Mouse (Mus musculus) midbrain, embryonic 15.5 days (tissue): ENCODE data around the gene Rab31. TPM values are rescaled to one million over a fixed set of nuclear protein-coding genes. Genes with fewer than 3 reads are reported as not detected.

ENCODE experiments used
- ATAC-seq: fragments of 200-750 bp; cut with Nextera tagmentation; replicated peaks from 2 replicates; pipeline ENCODE4 v1.8.0; 2017; ENCODE audit warnings: moderate TSS enrichment
- H3K27ac ChIP-seq: fragments of 300-500 bp; sonication (generic); 2 replicates; pipeline ENCODE4 v1.5.1; 2015; ENCODE audit warnings: mild to moderate bottlenecking, inconsistent platforms
- H3K27me3 ChIP-seq: fragments of 300-500 bp; sonication (generic); replicated peaks from 2 replicates; pipeline ENCODE4 v1.6.1; 2015; ENCODE audit warnings: inconsistent platforms
- H3K36me3 ChIP-seq: fragments of 300-500 bp; sonication (generic); replicated peaks from 2 replicates; pipeline ENCODE4 v1.6.1; 2015; ENCODE audit warnings: inconsistent platforms
- H3K4me1 ChIP-seq: fragments of 300-500 bp; sonication (generic); 2 replicates; pipeline ENCODE4 v1.6.1; 2015; ENCODE audit warnings: inconsistent platforms
- H3K4me2 ChIP-seq: fragments of 300-500 bp; sonication (generic); 2 replicates; pipeline ENCODE4 v1.6.1; 2015; ENCODE audit warnings: inconsistent platforms, mild to moderate bottlenecking, moderate library complexity
- H3K4me3 ChIP-seq: fragments of 300-500 bp; sonication (generic); 2 replicates; pipeline ENCODE4 v1.5.1; 2015; ENCODE audit warnings: mild to moderate bottlenecking, inconsistent platforms
- H3K9ac ChIP-seq: fragments of 300-500 bp; sonication (generic); 2 replicates; pipeline ENCODE4 v1.6.1; 2015; ENCODE audit warnings: mild to moderate bottlenecking, inconsistent platforms
- H3K9me3 ChIP-seq: fragments of 300-500 bp; sonication (generic); 2 replicates; pipeline ENCODE4 v1.6.1; 2016; ENCODE audit warnings: inconsistent platforms
- WGBS: fragments of 180-500 bp; shearing (Covaris S2); methylation state at CpG from one replicate; pipeline ENCODE4 v1.1.7; 2015; ENCODE audit warnings: mixed read lengths; 5-methylcytosine and 5-hydroxymethylcytosine counted together
- polyA plus RNA-seq: library from polyadenylated mRNA; unstranded; fragments of >200 nt; fragmentation: Nextera tagmentation; extraction: Ambion mirVana; gene quantifications from 2 replicates; pipeline ENCODE4 v1.2.1, GENCODE M21; 2015

The Rab31 gene
- polyA plus RNA-seq, 1 experiment from 2014 or later = 76.6 TPM

DNA sequence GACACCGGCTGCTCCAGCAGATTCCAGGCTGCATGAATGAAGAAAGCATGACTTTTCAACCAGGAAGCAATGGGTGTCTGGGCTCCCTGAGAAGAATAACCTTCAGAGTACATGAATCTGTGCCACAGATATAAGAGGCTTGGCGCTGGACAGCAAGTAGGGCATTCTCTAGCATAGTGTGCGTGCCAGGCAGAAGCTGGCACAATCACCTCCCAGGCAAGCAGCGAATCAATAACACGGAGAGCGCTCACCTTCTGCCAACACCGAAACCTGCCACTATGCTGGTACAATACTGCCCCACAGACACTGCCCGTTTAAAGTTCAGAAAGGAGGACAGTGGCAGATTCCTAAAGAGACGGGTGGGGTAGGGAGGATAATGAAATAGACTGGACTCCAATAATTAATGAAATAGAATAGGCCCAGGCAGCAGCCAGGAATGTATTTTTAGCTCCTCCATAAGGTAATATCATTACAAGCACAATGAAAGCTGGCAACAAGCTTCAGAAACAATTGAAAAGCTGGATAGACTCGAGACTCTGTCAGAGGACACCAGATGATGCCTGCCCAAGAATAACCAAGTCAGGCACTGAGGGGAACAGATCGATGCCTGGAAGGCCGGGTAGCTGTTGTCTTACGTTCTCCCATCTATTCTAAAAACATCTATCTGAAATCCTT, 59.6 kb downstream of the Rab31 start:
- H3K27ac ChIP-seq = no peak overlapping the region
- H3K4me3 ChIP-seq = no peak overlapping the region
- H3K4me2 ChIP-seq = no peak overlapping the region
- H3K27me3 ChIP-seq = no peaks in the 10 kb centered on the region
- peaks cover 8% of the 10 kb centered on the region; the same call in 1 of the 2 replicates for H3K36me3 ChIP-seq
- H3K4me1 ChIP-seq = no peaks in the 10 kb centered on the region
- 91% methylated on average over 13 of the region's 13 CpGs for WGBS
- H3K9ac ChIP-seq = no peak overlapping the region
- no peak for ATAC-seq
- peaks cover 8% of the 10 kb centered on the region; the same call in 1 of the 2 replicates for H3K9me3 ChIP-seq

DNA sequence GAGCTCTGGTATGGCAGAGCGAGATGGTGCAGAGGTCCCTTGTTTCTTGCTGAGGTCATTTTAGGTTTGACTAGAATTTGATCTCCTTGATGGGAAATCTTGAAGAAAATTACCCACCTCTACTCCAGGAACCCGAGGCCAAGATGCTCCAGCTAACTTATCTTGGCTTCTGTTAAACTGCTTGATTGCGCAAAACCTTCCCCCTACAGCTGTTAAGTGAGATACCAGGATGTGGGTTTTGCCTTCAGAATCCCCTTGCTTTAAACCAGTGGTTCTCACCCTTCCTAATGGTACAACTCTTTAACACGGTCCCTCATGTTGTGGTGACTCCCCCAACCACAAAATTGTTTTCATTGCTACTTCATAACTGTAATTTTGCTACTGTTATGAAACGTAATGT, 60.8 kb downstream of the Rab31 start:
- no peak overlapping the region for H3K9ac ChIP-seq
- no peak overlapping the region for H3K27ac ChIP-seq
- peaks cover 8% of the 10 kb centered on the region; the same call in 1 of the 2 replicates for H3K9me3 ChIP-seq
- 98% methylated on average over 5 of the region's 5 CpGs for WGBS
- peaks cover 8% of the 10 kb centered on the region; the same call in 1 of the 2 replicates for H3K36me3 ChIP-seq
- H3K27me3 ChIP-seq = no peaks in the 10 kb centered on the region
- no peak for ATAC-seq
- no peak overlapping the region for H3K4me3 ChIP-seq
- H3K4me1 ChIP-seq = no peaks in the 10 kb centered on the region
- H3K4me2 ChIP-seq = no peak overlapping the region

- Histone ChIP-seq H3K9me3 (peaks cover 8% of the 10 kb centered on the region; the same call in 1 of the 2 replicates), H3K4me1 (no peaks in the 10 kb centered on the region), H3K4me2 (no peak overlapping the region), H3K36me3 (peaks cover 8% of the 10 kb centered on the region; the same call in 1 of the 2 replicates), H3K9ac (no peak overlapping the region), H3K27ac (no peak overlapping the region), H3K4me3 (no peak overlapping the region), H3K27me3 (no peaks in the 10 kb centered on the region)
- WGBS = 97% methylated on average over 11 of the region's 11 CpGs
- ATAC-seq = no peak
Observed at GRCm38 (mm10) chr17:65710576-65710975, 62.0 kb downstream of the Rab31 start.

GRCm38 (mm10) chr17:65706220-65706619, 66.3 kb downstream of the Rab31 start:
- no peak overlapping the region for H3K27ac ChIP-seq
- H3K27me3 ChIP-seq = no peaks in the 10 kb centered on the region
- 0 out of 2 replicates have a peak, but pooled peaks cover 8% of the 10 kb centered on the region for H3K4me1 ChIP-seq
- H3K9ac ChIP-seq = no peak overlapping the region
- no peak for ATAC-seq
- H3K4me3 ChIP-seq = no peak overlapping the region
- H3K36me3 ChIP-seq = 0 out of 2 replicates have a peak, but pooled peaks cover 2% of the 10 kb centered on the region
- H3K4me2 ChIP-seq = no peak overlapping the region
- WGBS = 84% methylated on average over 5 of the region's 5 CpGs
- H3K9me3 ChIP-seq = 0 out of 2 replicates have a peak, but pooled peaks cover 1% of the 10 kb centered on the region

- 86% methylated on average over 13 of the region's 13 CpGs for WGBS
- Histone ChIP-seq H3K4me2 (no peak overlapping the region), H3K9me3 (no peaks in the 10 kb centered on the region), H3K4me1 (peaks cover 20% of the 10 kb centered on the region), H3K36me3 (no peaks in the 10 kb centered on the region), H3K27ac (no peak overlapping the region), H3K4me3 (no peak overlapping the region), H3K9ac (no peak overlapping the region), H3K27me3 (no peaks in the 10 kb centered on the region)
- no peak for ATAC-seq
Observed at GRCm38 (mm10) chr17:65703527-65704391, 68.8 kb downstream of the Rab31 start.

- no peak overlapping the region for H3K4me3 ChIP-seq
- no peak overlapping the region for H3K4me2 ChIP-seq
- peak overlapping the region; percentile 77 for H3K27ac ChIP-seq
- peak; percentile 57 for ATAC-seq
- 42% methylated on average over 13 of the region's 13 CpGs for whole genome bisulfite sequencing
- H3K36me3 ChIP-seq = no peaks in the 10 kb centered on the region
- H3K27me3 ChIP-seq = no peaks in the 10 kb centered on the region
- no peaks in the 10 kb centered on the region for H3K9me3 ChIP-seq
- H3K9ac ChIP-seq = no peak overlapping the region; the same call in 1 of the 2 replicates
- H3K4me1 ChIP-seq = peaks cover 20% of the 10 kb centered on the region
Observed at GRCm38 (mm10) chr17:65701797-65702566, 70.6 kb downstream of the Rab31 start.

GRCm38 (mm10) chr17:65701356-65701755, 71.2 kb downstream of the Rab31 start:
- ATAC-seq = no peak
- peak overlapping the region; percentile 77 for H3K27ac ChIP-seq
- peaks cover 20% of the 10 kb centered on the region for H3K4me1 ChIP-seq

GRCm38 (mm10) chr17:65700060-65700459, 72.5 kb downstream of the Rab31 start:
- Histone ChIP-seq H3K9ac (no peak overlapping the region), H3K36me3 (no peaks in the 10 kb centered on the region), H3K4me3 (no peak overlapping the region), H3K27me3 (no peaks in the 10 kb centered on the region), H3K9me3 (no peaks in the 10 kb centered on the region), H3K4me2 (no peak overlapping the region), H3K4me1 (peaks cover 20% of the 10 kb centered on the region), H3K27ac (peak overlapping the region; percentile 77)
- WGBS = 23% methylated on average over 4 of the region's 4 CpGs
- peak; percentile 73 for ATAC-seq

More at GRCm38 (mm10) chr17:65701356-65701755, 71.2 kb downstream of the Rab31 start:
- no peaks in the 10 kb centered on the region for H3K36me3 ChIP-seq
- H3K4me3 ChIP-seq = no peak overlapping the region
- no peaks in the 10 kb centered on the region for H3K27me3 ChIP-seq
- H3K9ac ChIP-seq = no peak overlapping the region
- H3K4me2 ChIP-seq = no peak overlapping the region
- 80% methylated on average over 8 of the region's 8 CpGs for WGBS
- no peaks in the 10 kb centered on the region for H3K9me3 ChIP-seq

GRCm38 (mm10) chr17:65697791-65698463, 74.6 kb downstream of the Rab31 start:
- 76% methylated on average over 12 of the region's 12 CpGs for WGBS
- Histone ChIP-seq H3K27ac (0 out of 2 replicates have a peak overlapping the region, but pooled peaks have one; percentile 7), H3K9me3 (no peaks in the 10 kb centered on the region), H3K4me2 (no peak overlapping the region), H3K36me3 (no peaks in the 10 kb centered on the region), H3K4me3 (no peak overlapping the region), H3K9ac (no peak overlapping the region), H3K27me3 (no peaks in the 10 kb centered on the region), H3K4me1 (peaks cover 20% of the 10 kb centered on the region)
- ATAC-seq = no peak

GRCm38 (mm10) chr17:65696939-65697338, 75.6 kb downstream of the Rab31 start:
- H3K4me3 ChIP-seq = no peak overlapping the region
- H3K4me1 ChIP-seq = peaks cover 15% of the 10 kb centered on the region

DNA sequence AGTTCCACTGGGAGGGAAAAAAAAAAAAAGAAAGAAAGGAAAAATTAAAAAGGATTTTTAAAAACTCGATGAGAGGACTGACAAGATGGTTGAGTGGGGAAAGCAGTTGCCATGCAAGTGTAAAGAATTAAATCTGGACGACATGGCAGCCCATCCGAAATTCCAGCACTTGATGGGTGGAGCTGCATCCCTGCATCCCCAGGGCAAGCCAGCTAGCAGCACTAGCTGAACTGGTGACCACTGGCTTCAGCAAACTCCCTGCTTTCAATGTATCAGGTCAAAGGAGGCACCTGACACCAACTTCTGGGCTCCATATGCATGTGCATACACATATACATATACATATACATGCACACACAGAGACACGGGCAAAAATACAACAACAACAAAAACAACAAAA, 80.3 kb downstream of the Rab31 start:
- ATAC-seq = no peak
- 80% methylated on average over 4 of the region's 4 CpGs for WGBS
- Histone ChIP-seq H3K27ac (no peak overlapping the region), H3K9ac (no peak overlapping the region), H3K27me3 (no peaks in the 10 kb centered on the region), H3K4me3 (no peak overlapping the region), H3K36me3 (no peaks in the 10 kb centered on the region), H3K4me1 (no peaks in the 10 kb centered on the region), H3K4me2 (no peak overlapping the region), H3K9me3 (no peaks in the 10 kb centered on the region)

More at GRCm38 (mm10) chr17:65696939-65697338, 75.6 kb downstream of the Rab31 start:
- Histone ChIP-seq H3K36me3 (no peaks in the 10 kb centered on the region), H3K9me3 (no peaks in the 10 kb centered on the region), H3K4me2 (no peak overlapping the region), H3K9ac (no peak overlapping the region), H3K27me3 (no peaks in the 10 kb centered on the region), H3K27ac (no peak overlapping the region)
- 97% methylated on average over 13 of the region's 13 CpGs for WGBS
- ATAC-seq = no peak
